Mouse (Mus musculus) E14TG2a.4 (cell line): ENCODE measurements around the gene Osgin1.

Experiments
- CTCF ChIP-seq: conservative IDR thresholded peaks from 2 replicates; pipeline ENCODE4 v1.5.1; 2014; ENCODE audit warnings: low read length
- NANOG ChIP-seq: IDR thresholded peaks from 2 replicates; pipeline ENCODE4 v1.6.1; 2014; ENCODE audit warnings: borderline replicate concordance, low read length, mixed read lengths
- POU5F1 ChIP-seq: IDR thresholded peaks from 2 replicates; pipeline ENCODE4 v1.6.1; 2014; ENCODE audit warnings: low read length, borderline replicate concordance

DNA sequence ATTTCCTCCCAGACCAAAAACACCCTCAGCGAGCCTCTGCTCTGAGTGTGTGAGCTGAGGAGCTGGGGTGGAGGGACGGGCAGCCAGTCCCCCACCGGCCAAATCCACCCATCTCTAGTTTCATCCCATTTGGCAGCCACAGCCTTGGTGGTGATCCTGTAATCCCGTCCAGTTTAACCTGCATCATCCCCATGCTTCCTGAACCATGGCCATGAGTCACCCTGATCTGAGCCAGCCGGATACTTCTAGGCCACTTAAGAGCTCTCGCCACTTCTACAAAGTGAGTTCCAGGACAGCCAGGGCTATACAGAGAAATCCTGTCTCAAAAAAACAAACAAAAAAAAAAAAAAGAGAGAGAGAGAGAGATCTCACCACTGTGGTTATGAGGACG, 5.6 kb upstream of the Osgin1 start:
- TF ChIP-seq CTCF (no peak), POU5F1 (no peak), NANOG (no peak)
